Mouse (Mus musculus): Measurements from ENCODE around the gene Rpl29. TPM values are rescaled to one million over a fixed set of nuclear protein-coding genes. Genes with fewer than 3 reads are reported as not detected.
A peak's percentile ranks its signal among the peaks of the same experiment; 100 is the strongest.

The Rpl29 gene
- polyA plus RNA-seq, 1 experiment from 2014 or later, result 620 TPM

DNA sequence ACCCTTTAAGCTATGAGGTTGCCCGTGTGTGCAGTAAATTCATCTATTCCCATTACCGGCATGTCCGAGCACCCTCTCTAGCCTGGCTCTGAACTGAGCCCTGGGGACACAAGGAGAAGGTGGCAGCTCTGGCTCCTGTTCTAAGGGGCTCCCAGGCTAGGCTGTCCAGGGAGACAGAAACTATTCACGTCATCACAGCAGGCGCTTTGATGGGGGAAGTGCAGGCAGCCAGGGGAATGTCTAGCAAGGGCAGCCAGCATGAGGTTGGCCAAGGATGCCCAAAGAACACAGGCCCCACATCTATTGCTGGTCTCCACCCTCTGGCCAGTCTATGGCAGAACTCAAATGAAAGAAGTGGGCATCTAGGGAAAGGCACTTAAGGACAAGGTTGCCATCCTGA is 28.7 kb downstream of the Rpl29 start:
- 0 out of 2 replicates have a peak overlapping the region, but pooled peaks have one; percentile 24 for H3K27ac ChIP-seq (ENCODE audit: low read depth, low read length)
- peak overlapping the region; percentile 14; the same call in 1 of the 2 replicates for H3K9ac ChIP-seq (ENCODE audit: low read depth, low read length)
- no peaks in the 10 kb centered on the region for H3K27me3 ChIP-seq (replicated peaks; ENCODE audit: control insufficient read depth, insufficient read depth, low read length)
- peaks cover 43% of the 10 kb centered on the region for H3K4me1 ChIP-seq (ENCODE audit: control insufficient read depth, insufficient read depth, low read depth, low read length)
- no peaks in the 10 kb centered on the region for H3K9me3 ChIP-seq (ENCODE audit: control insufficient read depth, low read length)
- WGBS, result 44% methylated on average over 5 of the region's 5 CpGs
- no peak overlapping the region for H3K4me2 ChIP-seq (ENCODE audit: low read length)
- H3K4me3 ChIP-seq (ENCODE audit: low read length), result no peak overlapping the region
- H3K36me3 ChIP-seq (ENCODE audit: control insufficient read depth, insufficient read depth, low read length), result peaks cover 13% of the 10 kb centered on the region
- ATAC-seq, result no peak

DNA sequence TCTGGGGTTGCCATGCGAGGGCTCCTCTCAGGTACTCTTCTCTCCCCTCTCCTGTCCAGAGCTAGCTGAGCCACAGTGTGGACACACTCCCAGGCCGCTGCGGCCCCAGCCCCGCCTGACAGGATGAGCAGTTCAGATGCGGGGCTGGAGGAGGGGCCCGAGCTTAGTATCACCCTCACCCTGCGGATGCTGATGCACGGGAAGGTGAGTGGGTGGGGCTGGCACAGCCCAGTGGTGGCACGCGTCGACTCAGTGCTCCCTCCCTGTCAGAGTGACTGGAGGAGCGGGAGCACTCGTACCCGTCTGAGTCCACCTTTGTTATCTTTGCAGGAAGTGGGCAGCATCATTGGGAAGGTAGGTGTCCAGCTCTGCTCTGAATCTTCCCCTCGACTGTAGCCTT is 30.7 kb downstream of the Rpl29 start:
- Histone ChIP-seq H3K9me3 (ENCODE audit: control insufficient read depth, low read length) (no peaks in the 10 kb centered on the region), H3K9ac (ENCODE audit: low read depth, low read length) (no peak overlapping the region), H3K27ac (ENCODE audit: low read depth, low read length) (no peak overlapping the region), H3K36me3 (ENCODE audit: control insufficient read depth, insufficient read depth, low read length) (peaks cover 23% of the 10 kb centered on the region), H3K4me1 (ENCODE audit: control insufficient read depth, insufficient read depth, low read depth, low read length) (peaks cover 46% of the 10 kb centered on the region), H3K4me2 (ENCODE audit: low read length) (no peak overlapping the region), H3K27me3 (replicated peaks; ENCODE audit: control insufficient read depth, insufficient read depth, low read length) (no peaks in the 10 kb centered on the region), H3K4me3 (ENCODE audit: low read length) (no peak overlapping the region)
- no peak for ATAC-seq
- WGBS, result 79% methylated on average over 15 of the region's 15 CpGs

- Histone ChIP-seq H3K4me2 (ENCODE audit: low read length) (no peak overlapping the region), H3K9ac (ENCODE audit: low read depth, low read length) (no peak overlapping the region), H3K27ac (ENCODE audit: low read depth, low read length) (no peak overlapping the region), H3K36me3 (ENCODE audit: control insufficient read depth, insufficient read depth, low read length) (peaks cover 23% of the 10 kb centered on the region), H3K4me1 (ENCODE audit: control insufficient read depth, insufficient read depth, low read depth, low read length) (peaks cover 45% of the 10 kb centered on the region), H3K4me3 (ENCODE audit: low read length) (no peak overlapping the region), H3K27me3 (replicated peaks; ENCODE audit: control insufficient read depth, insufficient read depth, low read length) (no peaks in the 10 kb centered on the region), H3K9me3 (ENCODE audit: control insufficient read depth, low read length) (no peaks in the 10 kb centered on the region)
- no peak for ATAC-seq
- 74% methylated on average over 18 of the region's 18 CpGs for WGBS
These were observed 31.3 kb downstream of the Rpl29 start for GRCm38 (mm10) chr9:106460401-106461025.

GRCm38 (mm10) chr9:106461026-106461415 is 31.8 kb downstream of the Rpl29 start:
- no peak for ATAC-seq
- Histone ChIP-seq H3K36me3 (ENCODE audit: control insufficient read depth, insufficient read depth, low read length) (peaks cover 23% of the 10 kb centered on the region), H3K4me3 (ENCODE audit: low read length) (no peak overlapping the region), H3K9me3 (ENCODE audit: control insufficient read depth, low read length) (no peaks in the 10 kb centered on the region), H3K27ac (ENCODE audit: low read depth, low read length) (no peak overlapping the region), H3K4me2 (ENCODE audit: low read length) (no peak overlapping the region), H3K9ac (ENCODE audit: low read depth, low read length) (no peak overlapping the region), H3K27me3 (replicated peaks; ENCODE audit: control insufficient read depth, insufficient read depth, low read length) (no peaks in the 10 kb centered on the region), H3K4me1 (ENCODE audit: control insufficient read depth, insufficient read depth, low read depth, low read length) (peaks cover 45% of the 10 kb centered on the region)
- 91% methylated on average over 9 of the region's 9 CpGs for WGBS

DNA sequence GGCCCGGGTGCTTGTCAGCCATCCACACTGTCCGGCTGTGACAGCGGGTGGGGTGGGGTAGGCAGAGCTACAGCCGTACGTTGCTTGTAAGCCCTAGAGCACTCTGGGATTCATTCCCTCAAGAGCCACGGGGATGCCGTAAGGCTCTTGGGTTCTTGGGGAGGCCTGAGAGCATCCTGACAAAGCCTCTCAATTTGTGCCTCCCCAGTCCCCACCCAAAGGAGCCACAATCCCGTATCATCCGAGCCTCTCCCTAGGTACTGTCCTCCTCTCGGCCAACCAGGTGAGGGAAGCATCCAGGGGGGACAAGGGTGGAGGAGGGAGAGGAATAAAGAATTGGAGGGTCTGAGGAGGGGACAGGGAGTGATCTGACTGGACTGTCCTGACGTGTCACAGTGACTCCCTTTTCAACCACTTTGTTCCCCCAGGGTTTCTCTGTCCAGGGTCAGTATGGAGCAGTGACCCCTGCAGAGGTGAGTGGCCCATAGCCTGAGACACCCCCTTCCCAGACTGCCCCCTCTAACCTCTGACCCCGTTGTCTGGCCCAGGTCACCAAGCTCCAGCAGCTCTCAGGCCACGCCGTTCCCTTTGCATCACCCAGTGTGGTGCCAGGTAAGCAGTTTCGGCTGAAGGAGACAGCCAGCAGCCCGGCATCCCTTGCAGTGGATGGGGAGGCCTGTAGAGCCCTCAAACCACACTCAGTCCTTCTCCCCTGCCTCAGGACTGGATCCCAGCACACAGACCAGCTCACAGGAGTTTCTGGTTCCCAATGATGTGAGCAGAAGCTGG is 32.6 kb downstream of the Rpl29 start:
- H3K27me3 ChIP-seq (replicated peaks; ENCODE audit: control insufficient read depth, insufficient read depth, low read length), result no peaks in the 10 kb centered on the region
- H3K4me3 ChIP-seq (ENCODE audit: low read length), result no peak overlapping the region
- H3K4me2 ChIP-seq (ENCODE audit: low read length), result no peak overlapping the region
- H3K9ac ChIP-seq (ENCODE audit: low read depth, low read length), result no peak overlapping the region
- no peak for ATAC-seq
- no peak overlapping the region for H3K27ac ChIP-seq (ENCODE audit: low read depth, low read length)
- 87% methylated on average over 16 of the region's 16 CpGs for WGBS
- no peaks in the 10 kb centered on the region for H3K9me3 ChIP-seq (ENCODE audit: control insufficient read depth, low read length)
- H3K36me3 ChIP-seq (ENCODE audit: control insufficient read depth, insufficient read depth, low read length), result peaks cover 23% of the 10 kb centered on the region
- H3K4me1 ChIP-seq (ENCODE audit: control insufficient read depth, insufficient read depth, low read depth, low read length), result peaks cover 38% of the 10 kb centered on the region

GRCm38 (mm10) chr9:106462430-106462800 is 33.2 kb downstream of the Rpl29 start:
- ATAC-seq, result no peak
- H3K4me1 ChIP-seq (ENCODE audit: control insufficient read depth, insufficient read depth, low read depth, low read length), result peaks cover 32% of the 10 kb centered on the region
- WGBS, result 86% methylated on average over 12 of the region's 12 CpGs
- no peak overlapping the region for H3K4me3 ChIP-seq (ENCODE audit: low read length)
- no peak overlapping the region for H3K4me2 ChIP-seq (ENCODE audit: low read length)
- H3K36me3 ChIP-seq (ENCODE audit: control insufficient read depth, insufficient read depth, low read length), result peaks cover 23% of the 10 kb centered on the region
- H3K9me3 ChIP-seq (ENCODE audit: control insufficient read depth, low read length), result no peaks in the 10 kb centered on the region
- H3K27ac ChIP-seq (ENCODE audit: low read depth, low read length), result no peak overlapping the region
- H3K9ac ChIP-seq (ENCODE audit: low read depth, low read length), result no peak overlapping the region
- H3K27me3 ChIP-seq (replicated peaks; ENCODE audit: control insufficient read depth, insufficient read depth, low read length), result no peaks in the 10 kb centered on the region

GRCm38 (mm10) chr9:106463122-106464063 is 34.1 kb downstream of the Rpl29 start:
- Histone ChIP-seq H3K27me3 (replicated peaks; ENCODE audit: control insufficient read depth, insufficient read depth, low read length) (no peaks in the 10 kb centered on the region), H3K9me3 (ENCODE audit: control insufficient read depth, low read length) (no peaks in the 10 kb centered on the region), H3K4me3 (ENCODE audit: low read length) (no peak overlapping the region), H3K9ac (ENCODE audit: low read depth, low read length) (peak overlapping the region; percentile 35; the same call in 1 of the 2 replicates), H3K36me3 (ENCODE audit: control insufficient read depth, insufficient read depth, low read length) (peaks cover 23% of the 10 kb centered on the region), H3K27ac (ENCODE audit: low read depth, low read length) (no peak overlapping the region), H3K4me2 (ENCODE audit: low read length) (no peak overlapping the region), H3K4me1 (ENCODE audit: control insufficient read depth, insufficient read depth, low read depth, low read length) (peaks cover 23% of the 10 kb centered on the region)
- ATAC-seq, result no peak
- 73% methylated on average over 21 of the region's 21 CpGs for whole genome bisulfite sequencing

- H3K36me3 ChIP-seq (ENCODE audit: control insufficient read depth, insufficient read depth, low read length), result peaks cover 23% of the 10 kb centered on the region
- H3K27me3 ChIP-seq (replicated peaks; ENCODE audit: control insufficient read depth, insufficient read depth, low read length), result no peaks in the 10 kb centered on the region
- 2% methylated on average over 74 of the region's 99 CpGs for WGBS
- H3K4me3 ChIP-seq (ENCODE audit: low read length), result peak overlapping the region; percentile 57
- H3K9me3 ChIP-seq (ENCODE audit: control insufficient read depth, low read length), result no peaks in the 10 kb centered on the region
- H3K27ac ChIP-seq (ENCODE audit: low read depth, low read length), result peak overlapping the region; percentile 93
- peak overlapping the region; percentile 97 for H3K4me2 ChIP-seq (ENCODE audit: low read length)
- peak overlapping the region; percentile 83 for H3K9ac ChIP-seq (ENCODE audit: low read depth, low read length)
- peaks cover 18% of the 10 kb centered on the region for H3K4me1 ChIP-seq (ENCODE audit: control insufficient read depth, insufficient read depth, low read depth, low read length)
- peak; percentile 84 for ATAC-seq
These were observed 35.7 kb downstream of the Rpl29 start for GRCm38 (mm10) chr9:106464751-106465541.
